Mouse (Mus musculus): ENCODE data around the gene Dgkh. TPM values are rescaled to one million over a fixed set of nuclear protein-coding genes. Genes with fewer than 3 reads are reported as not detected.

Gene Dgkh
- polyA plus RNA-seq (2012; ENCODE audit: low replicate concordance): 0.40 and 0.59 TPM in 2 replicates

GRCm38 (mm10) chr14:78732617-78733312, at the start of gene Dgkh:
Gene Dgkh, minus strand, starts transcription at chr14:78732776.

GRCm38 (mm10) chr14:78536281-78537165, 196.1 kb downstream of the Dgkh start, which contains the start of gene Akap11:
Gene Akap11, minus strand, starts transcription at chr14:78536808.

Other genes starting within 250 kb of the Dgkh start
- 0.88 and 1.2 TPM in 2 replicates for gene Akap11, start 196.0 kb downstream of the Dgkh start, polyA plus RNA-seq (2012; ENCODE audit: low replicate concordance)
- gene Vwa8, start 116.3 kb upstream of the Dgkh start, polyA plus RNA-seq (2012; ENCODE audit: low replicate concordance): 3.4 and 4.9 TPM in 2 replicates